Mouse (Mus musculus): ENCODE results near the gene Pla2g1b. TPM values are rescaled to one million over a fixed set of nuclear protein-coding genes. Genes with fewer than 3 reads are reported as not detected.

Gene Pla2g1b
- polyA plus RNA-seq (2016; fragmentation: Nextera tagmentation; extraction: Ambion mirVana) = 0.48 and 1.4 TPM in 2 replicates

DNA sequence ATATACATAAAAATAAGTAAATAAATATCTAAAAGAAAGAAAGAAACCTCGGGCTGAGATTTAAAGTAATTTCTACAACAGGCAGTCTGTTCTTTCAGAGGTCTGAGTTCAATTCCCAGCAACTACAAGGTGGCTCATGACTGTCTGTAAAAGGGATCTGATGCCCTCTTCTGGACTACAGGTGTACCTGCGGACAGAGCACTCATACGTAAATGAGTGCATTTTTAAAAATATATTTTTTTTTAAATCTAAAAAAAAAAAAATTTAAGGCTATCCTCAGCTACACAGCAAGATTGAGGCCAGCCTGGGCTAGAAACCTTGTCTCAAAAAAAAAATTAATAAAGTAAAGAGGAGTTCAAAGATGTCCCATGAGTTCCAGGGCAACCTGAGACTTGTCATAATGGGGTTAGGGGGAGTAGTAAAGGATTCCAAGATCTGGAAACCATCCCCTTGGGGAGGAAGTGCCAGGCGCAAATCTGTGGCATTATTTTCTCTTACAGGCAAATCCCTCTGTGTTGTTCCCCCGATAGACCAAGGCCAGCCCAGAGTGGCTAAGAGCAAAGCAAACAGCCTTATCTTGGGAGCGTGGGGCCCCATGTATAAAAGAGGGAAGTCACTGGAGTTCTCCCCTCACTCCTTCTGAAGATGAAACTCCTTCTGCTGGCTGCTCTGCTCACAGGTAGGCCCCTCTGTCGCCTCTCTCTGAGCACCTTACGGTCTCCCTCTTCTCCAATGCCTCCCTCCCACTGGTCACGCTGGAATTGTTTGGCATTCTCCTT lies at the start of gene Pla2g1b:
Pla2g1b (plus strand) TSS at position 621 of the 779 bp plus-strand sequence.
- Histone ChIP-seq H3K27ac (0 out of 2 replicates have a peak within 1 kb of the TSS, but pooled peaks have one; percentile 3), H3K9me3 (no peaks in the 10 kb centered on the region), H3K4me3 (no peak within 1 kb of the TSS), H3K27me3 (ENCODE audit: insufficient read depth, poor library complexity, severe bottlenecking) (no peaks in the 10 kb centered on the region), H3K4me1 (peaks cover 10% of the 10 kb centered on the region), H3K36me3 (no peaks in the 10 kb centered on the region)
- WGBS = 42% methylated on average over 9 of the region's 9 CpGs
- no peak for DNase-seq (ENCODE audit: low spot score)

DNA sequence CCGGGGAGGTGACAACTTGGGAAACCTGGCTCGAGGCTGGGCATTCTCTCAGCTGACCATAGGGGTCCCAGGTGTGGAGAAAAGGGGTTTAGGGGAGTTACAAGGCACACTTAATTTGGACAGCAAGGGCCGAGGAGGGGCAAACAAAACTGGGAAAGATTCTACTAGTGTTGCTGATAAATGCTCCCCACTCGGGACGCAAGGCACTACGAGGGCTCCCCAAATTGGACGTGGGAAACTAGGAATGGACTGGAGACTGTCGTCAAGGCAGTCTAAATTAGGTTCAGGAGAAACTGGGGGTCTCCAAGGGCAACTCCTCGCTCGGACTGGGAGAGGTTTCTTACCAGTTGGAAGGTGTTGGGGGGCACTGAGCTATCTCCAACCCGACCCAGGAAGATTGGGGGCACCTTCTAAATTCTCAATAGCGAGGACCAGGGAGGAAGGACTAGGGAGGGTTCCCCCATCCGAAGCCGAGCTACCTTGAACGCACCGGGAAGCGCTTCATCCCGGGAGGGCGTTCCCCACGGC lies 37.2 kb upstream of the Pla2g1b start:
- WGBS = 2% methylated on average over 20 of the region's 20 CpGs
- DNase-seq (ENCODE audit: low spot score) = no peak
- Histone ChIP-seq H3K4me3 (peak overlapping the region; percentile 94), H3K27ac (peak overlapping the region; percentile 95), H3K36me3 (peaks cover 10% of the 10 kb centered on the region), H3K9me3 (no peaks in the 10 kb centered on the region), H3K27me3 (ENCODE audit: insufficient read depth, poor library complexity, severe bottlenecking) (peaks cover 41% of the 10 kb centered on the region), H3K4me1 (peaks cover 36% of the 10 kb centered on the region)

DNA sequence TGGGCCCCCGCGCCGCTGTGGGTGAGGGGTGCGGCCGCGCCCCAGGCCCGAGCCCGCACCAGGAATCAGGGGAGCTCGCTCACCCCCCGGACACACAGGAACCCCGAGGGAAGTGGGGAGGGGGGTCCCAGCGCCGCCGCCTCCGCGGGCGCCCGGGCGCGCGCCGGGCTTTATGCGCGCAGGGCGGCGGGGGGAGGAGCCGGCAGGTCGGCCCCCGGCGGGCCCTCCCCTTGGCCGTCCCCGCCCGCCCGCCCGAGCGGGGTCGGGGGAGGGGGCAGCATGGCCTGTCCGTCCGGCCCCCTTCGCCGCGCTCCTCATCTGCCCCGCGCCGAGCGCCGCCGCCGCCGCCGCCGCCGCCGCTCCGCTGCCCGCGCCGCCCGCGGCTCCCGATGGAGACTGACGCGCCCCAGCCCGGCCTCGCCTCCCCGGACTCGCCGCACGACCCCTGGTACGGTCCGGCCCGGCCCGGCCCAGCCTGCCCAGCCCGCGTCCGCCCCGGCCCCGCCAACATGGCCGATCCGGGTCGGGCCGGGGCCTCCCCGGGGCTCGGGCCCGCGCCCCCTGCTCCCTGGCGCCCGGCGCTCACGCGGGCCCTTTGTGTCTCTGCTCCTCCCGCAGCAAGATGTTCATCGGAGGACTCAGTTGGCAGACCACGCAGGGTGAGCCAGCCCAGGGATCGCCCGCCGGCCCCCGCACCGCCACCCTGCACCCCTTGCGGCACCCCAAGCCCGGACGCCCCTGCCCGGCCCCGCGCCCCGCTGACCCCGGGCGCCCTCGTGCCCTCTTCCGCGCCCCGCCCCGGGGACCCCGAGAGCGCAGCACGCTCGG lies 36.5 kb upstream of the Pla2g1b start, which contains the start of gene Msi1:
Msi1 (plus strand) TSS at position 241 of the 828 bp plus-strand sequence.
- DNase-seq (ENCODE audit: low spot score) = no peak
- H3K27me3 ChIP-seq (ENCODE audit: insufficient read depth, poor library complexity, severe bottlenecking) = peaks cover 41% of the 10 kb centered on the region
- peaks cover 39% of the 10 kb centered on the region for H3K4me1 ChIP-seq
- H3K9me3 ChIP-seq = no peaks in the 10 kb centered on the region
- 3% methylated on average over 95 of the region's 117 CpGs for WGBS
- H3K27ac ChIP-seq = peak within 1 kb of the TSS; percentile 95
- H3K4me3 ChIP-seq = peak within 1 kb of the TSS; percentile 94
- peaks cover 10% of the 10 kb centered on the region for H3K36me3 ChIP-seq

DNA sequence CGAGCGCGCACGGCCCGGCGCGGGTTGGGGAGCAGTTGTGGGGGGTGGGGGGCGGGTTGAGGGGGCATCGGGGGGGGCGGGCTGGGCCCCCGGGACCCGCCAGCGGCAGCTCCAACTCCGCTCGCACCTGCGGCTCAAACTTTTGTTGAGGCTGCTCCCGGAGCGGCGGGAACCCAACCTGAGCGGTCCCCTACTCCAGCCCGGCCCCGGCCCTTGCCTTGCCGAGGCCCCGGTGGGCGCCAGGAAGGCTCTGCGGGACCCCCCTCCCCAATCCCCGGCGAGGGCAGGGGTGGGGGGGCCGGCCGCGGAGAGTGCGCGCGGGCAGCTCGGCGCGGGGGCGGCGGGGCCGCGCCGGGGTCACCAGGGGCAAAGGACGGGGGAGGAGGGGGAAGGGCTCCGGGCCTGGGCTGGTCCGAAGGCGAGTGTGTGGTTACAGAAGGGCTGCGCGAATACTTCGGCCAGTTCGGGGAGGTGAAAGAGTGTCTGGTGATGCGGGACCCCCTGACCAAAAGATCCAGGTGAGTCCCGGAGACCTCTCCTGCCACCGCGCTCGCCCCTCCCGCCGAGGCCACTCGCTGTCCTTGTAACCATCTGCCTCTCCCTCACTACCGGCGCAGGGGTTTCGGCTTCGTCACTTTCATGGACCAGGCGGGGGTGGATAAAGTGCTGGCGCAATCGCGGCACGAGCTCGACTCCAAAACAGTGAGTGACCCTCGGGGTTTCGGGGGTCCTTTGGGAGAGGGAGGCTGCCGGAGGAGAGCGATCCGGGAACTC lies 35.7 kb upstream of the Pla2g1b start:
- WGBS = under 1% methylated on average over 60 of the region's 73 CpGs
- Histone ChIP-seq H3K27ac (peak overlapping the region; percentile 95), H3K27me3 (ENCODE audit: insufficient read depth, poor library complexity, severe bottlenecking) (peaks cover 41% of the 10 kb centered on the region), H3K4me1 (peaks cover 47% of the 10 kb centered on the region), H3K36me3 (peaks cover 16% of the 10 kb centered on the region), H3K9me3 (no peaks in the 10 kb centered on the region), H3K4me3 (peak overlapping the region; percentile 94)
- DNase-seq (ENCODE audit: low spot score) = no peak

DNA sequence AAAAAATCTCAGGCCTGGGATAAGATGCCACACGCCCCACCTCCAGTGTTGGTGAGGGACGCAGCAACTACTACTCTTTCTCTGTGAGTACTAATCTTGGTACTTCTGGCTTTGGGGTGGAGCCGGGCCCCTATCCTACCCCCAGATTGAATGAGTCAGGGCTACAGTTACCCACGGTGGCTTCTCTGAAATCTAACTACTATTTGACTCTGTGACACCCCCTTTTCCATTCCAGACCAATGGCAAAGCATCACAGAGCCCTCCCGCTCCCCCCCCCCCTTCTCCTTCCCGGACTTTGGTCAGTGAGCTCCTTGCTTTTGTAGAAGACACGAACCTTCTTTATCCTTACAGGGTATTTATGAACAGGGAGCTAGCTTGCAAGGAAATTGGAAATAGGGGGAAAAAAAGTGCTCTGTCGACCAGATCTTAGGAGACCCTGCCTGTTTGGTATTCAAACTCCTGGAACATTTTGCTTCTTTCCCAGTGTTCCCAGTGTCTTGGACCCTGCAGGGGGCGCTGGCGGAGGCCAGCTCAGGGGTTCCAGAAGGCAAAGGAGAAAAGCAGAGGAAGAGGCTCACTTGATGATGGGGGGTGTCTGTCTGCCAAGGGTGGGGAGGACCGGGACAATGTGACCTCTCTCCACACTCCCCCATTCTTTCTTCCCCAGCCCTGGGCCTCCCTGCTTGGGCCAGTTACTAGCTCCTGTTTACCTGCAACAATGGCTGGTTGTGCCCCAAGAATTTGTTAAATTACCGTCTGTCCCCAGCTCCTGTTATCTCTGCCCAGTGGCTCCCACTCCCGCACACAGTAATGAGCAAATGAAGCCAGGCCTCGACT lies 34.8 kb upstream of the Pla2g1b start:
- Histone ChIP-seq H3K27ac (peak overlapping the region; percentile 95), H3K27me3 (ENCODE audit: insufficient read depth, poor library complexity, severe bottlenecking) (peaks cover 41% of the 10 kb centered on the region), H3K4me3 (peak overlapping the region; percentile 94), H3K36me3 (peaks cover 16% of the 10 kb centered on the region), H3K9me3 (no peaks in the 10 kb centered on the region), H3K4me1 (peaks cover 56% of the 10 kb centered on the region)
- DNase-seq (ENCODE audit: low spot score) = no peak
- WGBS = 9% methylated on average over 14 of the region's 14 CpGs

DNA sequence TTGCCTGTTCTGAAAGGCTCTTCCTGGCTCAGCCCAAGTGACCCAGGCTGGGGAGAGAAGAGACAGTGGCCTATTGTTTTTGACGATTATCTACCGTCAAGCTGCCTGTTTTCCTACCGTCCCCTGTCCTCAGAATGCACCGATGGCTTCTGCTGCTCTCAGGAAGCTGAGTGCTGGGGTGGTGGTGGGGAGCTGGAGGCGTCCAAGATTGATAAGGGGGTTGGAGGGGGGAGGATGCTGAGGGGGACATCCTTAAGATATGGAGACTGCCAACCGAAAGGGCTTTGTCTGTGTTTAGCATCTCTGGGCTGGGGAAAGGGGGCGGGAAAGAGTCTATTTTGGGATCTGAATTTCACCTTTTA lies 34.2 kb upstream of the Pla2g1b start:
- no peak for DNase-seq (ENCODE audit: low spot score)
- Histone ChIP-seq H3K27ac (peak overlapping the region; percentile 59; the same call in 1 of the 2 replicates), H3K9me3 (no peaks in the 10 kb centered on the region), H3K36me3 (peaks cover 16% of the 10 kb centered on the region), H3K4me3 (peak overlapping the region; percentile 94), H3K27me3 (ENCODE audit: insufficient read depth, poor library complexity, severe bottlenecking) (peaks cover 35% of the 10 kb centered on the region), H3K4me1 (peaks cover 62% of the 10 kb centered on the region)
- 19% methylated on average over 7 of the region's 7 CpGs for WGBS

DNA sequence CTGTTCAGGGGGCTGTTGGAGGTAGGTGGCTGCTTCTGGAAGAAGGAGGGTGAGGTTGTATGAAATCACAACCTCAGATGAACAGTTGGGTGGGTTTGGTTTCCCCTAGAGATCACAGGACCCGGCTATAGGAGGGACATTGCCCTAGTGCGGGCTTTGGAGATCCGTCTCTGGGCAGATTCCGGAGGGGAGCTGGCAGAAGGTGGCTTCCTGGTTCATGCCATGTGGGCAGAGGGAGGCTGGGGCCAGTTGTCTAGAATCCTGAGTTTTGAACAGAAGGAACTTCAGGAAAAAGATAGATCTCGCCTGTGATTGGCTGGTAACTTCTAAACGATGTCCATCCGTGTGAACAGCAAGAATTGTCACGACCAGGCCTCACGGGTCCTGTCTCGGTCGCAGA lies 33.7 kb upstream of the Pla2g1b start:
- peaks cover 67% of the 10 kb centered on the region for H3K4me1 ChIP-seq
- H3K9me3 ChIP-seq = no peaks in the 10 kb centered on the region
- peaks cover 16% of the 10 kb centered on the region for H3K36me3 ChIP-seq
- WGBS = 84% methylated on average over 11 of the region's 11 CpGs
- H3K27ac ChIP-seq = no peak overlapping the region
- peaks cover 29% of the 10 kb centered on the region for H3K27me3 ChIP-seq (ENCODE audit: insufficient read depth, poor library complexity, severe bottlenecking)
- no peak for DNase-seq (ENCODE audit: low spot score)
- H3K4me3 ChIP-seq = no peak overlapping the region

DNA sequence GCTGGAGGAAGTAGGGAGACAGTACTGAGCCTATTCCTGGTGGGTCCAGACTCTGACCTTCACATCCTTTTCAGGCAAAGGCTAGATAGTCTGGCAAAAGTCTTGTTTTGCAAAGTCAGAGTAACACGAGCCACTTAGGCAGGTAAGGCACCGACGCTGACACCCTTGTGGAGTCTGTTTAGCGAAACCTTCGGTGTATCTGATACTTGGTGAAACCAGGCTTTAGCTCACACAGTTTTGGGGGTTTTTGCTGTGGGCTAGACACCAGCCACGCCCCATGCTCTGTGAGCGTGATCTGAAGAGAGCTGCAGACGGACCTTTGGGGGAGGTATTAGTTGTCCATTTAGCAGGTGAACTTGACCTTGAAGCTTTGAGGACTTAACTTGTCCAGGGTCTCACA lies 32.9 kb upstream of the Pla2g1b start:
- no peak for DNase-seq (ENCODE audit: low spot score)
- Histone ChIP-seq H3K27me3 (ENCODE audit: insufficient read depth, poor library complexity, severe bottlenecking) (peaks cover 21% of the 10 kb centered on the region), H3K9me3 (no peaks in the 10 kb centered on the region), H3K36me3 (peaks cover 16% of the 10 kb centered on the region), H3K4me1 (peaks cover 74% of the 10 kb centered on the region), H3K27ac (no peak overlapping the region), H3K4me3 (no peak overlapping the region)
- WGBS = 82% methylated on average over 8 of the region's 8 CpGs

DNA sequence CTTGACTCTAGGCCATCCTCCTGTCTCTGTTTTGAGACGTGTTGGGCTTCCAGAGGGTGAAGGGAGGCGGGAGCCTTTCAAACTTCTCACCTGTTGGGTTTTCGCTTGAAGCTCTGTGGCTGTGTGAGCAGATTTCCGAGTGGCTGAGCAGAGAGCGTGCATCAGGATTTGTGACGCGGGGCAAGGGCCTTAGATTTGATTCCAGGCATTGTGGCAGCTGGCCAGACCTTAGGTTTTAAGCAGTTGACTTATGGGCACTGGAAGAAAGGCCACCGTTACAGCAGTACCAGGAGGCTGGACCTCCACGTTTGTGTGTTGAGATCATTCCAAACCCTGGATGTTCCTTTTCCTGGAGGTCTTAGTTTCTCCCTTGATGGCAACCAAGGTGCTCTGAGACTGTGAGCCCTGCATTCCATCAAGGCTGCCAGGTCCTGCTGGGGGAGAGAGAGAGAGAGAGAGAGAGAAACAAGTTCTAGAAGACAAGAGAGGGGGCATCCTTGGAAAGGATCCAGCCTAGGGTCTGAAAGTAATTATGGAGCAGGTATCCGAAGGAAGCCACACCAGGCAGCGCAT lies 31.7 kb upstream of the Pla2g1b start:
- Histone ChIP-seq H3K27me3 (ENCODE audit: insufficient read depth, poor library complexity, severe bottlenecking) (peaks cover 10% of the 10 kb centered on the region; the same call in 1 of the 2 replicates), H3K4me1 (peaks cover 73% of the 10 kb centered on the region), H3K27ac (no peak overlapping the region), H3K36me3 (peaks cover 25% of the 10 kb centered on the region), H3K9me3 (no peaks in the 10 kb centered on the region), H3K4me3 (no peak overlapping the region)
- DNase-seq (ENCODE audit: low spot score) = no peak
- WGBS = 69% methylated on average over 11 of the region's 11 CpGs

DNA sequence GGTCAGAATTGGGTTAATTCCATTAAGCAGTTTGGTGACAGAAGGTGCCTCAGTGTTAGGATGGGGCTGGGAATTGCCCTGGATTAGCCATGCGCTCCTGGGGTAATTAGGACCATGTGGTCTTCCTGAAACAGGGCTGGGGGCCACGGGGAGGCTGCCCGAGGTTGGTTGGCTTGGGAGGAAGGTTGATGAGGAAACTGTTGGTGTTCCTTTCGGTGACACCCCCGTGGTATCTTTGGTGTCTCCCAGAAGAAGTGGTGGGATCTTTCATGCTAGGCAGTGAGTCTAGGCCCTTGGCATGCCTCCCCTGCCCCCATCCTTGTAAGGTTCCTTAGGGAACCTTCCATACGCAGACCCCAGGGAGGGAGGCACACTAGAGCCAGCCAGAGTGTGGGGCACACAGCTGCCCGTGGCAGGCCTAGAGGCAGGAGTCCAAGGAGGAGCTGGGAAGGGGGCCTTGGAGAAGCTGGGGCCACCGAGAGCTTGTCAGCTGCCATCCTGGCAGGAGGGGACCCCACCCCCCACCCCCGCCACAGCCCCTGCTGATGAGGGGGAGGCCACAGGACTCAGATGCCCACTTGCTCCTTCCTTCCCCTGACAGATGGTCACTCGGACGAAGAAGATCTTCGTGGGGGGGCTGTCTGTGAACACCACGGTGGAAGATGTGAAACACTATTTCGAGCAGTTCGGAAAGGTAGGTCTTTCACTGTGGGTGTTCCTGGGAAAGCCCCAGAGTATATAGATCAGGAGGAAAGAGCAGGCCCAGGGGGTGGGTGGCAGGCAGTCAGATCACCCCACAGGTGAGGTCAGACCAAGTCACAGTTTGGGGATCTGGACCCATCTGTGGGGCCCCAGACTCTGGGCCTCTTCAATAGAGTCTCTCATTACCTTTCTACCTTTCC lies 31.0 kb upstream of the Pla2g1b start:
- 60% methylated on average over 15 of the region's 15 CpGs for WGBS
- H3K4me3 ChIP-seq = no peak overlapping the region
- H3K4me1 ChIP-seq = peaks cover 70% of the 10 kb centered on the region

More for the DNA sequence above, 31.0 kb upstream of the Pla2g1b start:
- DNase-seq (ENCODE audit: low spot score) = no peak
- H3K27ac ChIP-seq = peak overlapping the region; percentile 95
- H3K27me3 ChIP-seq (ENCODE audit: insufficient read depth, poor library complexity, severe bottlenecking) = peaks cover 3% of the 10 kb centered on the region; the same call in 1 of the 2 replicates
- H3K36me3 ChIP-seq = peaks cover 28% of the 10 kb centered on the region
- no peaks in the 10 kb centered on the region for H3K9me3 ChIP-seq

Data from heart, embryonic 10.5 days (tissue).